Mouse (Mus musculus) spleen, embryonic (tissue): Measurements from ENCODE around the gene Stk39.
"Not testable (repeated sequence)": the region's sequence is repeated elsewhere in the genome, so short reads cannot be mapped to it uniquely, and the experiment has no call there.

Source experiments
- CTCF ChIA-PET: fragments of 350-600 bp; sonication (Branson Sonifier 250); formaldehyde crosslinking; loops from one replicate; lab custom pipeline; 2022; lab: Charles Lee

Gene Stk39

DNA sequence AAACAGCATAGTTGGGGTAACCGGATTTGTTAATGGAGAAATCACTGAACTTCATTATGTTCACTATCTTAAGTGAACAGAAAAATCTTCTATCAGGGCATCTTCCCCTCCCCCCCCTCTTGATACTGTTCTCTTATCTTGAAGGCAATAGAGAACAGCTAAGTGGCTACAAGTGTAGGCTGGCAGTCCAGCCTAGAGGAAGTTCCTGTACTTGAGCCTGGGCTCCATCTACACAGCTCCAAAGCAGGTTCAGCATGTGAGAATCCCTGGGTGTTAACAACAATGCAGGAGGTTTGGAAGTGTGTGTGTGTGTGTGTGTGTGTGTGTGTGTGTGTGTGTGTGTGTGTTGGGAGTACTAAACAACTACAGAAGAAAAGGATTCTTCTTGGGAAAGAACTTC, 230.4 kb downstream of the Stk39 start:
- CTCF ChIA-PET, result no interaction called here

- CTCF ChIA-PET, result not testable (repeated sequence)
These were observed 232.7 kb downstream of the Stk39 start for GRCm38 (mm10) chr2:68239415-68239814.

DNA sequence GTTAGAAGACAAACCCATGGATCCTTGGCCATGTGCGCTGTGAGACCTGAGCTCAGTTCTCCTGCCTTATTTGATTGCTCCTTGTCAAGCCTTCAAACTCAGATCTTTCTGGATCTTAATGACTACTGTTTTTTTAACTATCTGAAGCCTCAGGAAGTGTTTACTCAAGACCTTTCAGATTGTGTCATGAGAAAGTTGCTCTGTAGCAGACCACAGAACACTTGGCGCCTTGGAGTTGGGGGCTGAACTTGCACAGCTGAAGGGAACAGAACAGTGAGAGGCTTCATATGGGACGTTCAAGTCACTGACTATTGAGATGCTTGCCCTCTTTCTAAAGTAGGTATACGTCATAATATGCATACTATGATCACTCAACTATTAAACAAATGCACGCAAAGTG, 239.1 kb downstream of the Stk39 start:
- CTCF ChIA-PET, result no interaction called here

DNA sequence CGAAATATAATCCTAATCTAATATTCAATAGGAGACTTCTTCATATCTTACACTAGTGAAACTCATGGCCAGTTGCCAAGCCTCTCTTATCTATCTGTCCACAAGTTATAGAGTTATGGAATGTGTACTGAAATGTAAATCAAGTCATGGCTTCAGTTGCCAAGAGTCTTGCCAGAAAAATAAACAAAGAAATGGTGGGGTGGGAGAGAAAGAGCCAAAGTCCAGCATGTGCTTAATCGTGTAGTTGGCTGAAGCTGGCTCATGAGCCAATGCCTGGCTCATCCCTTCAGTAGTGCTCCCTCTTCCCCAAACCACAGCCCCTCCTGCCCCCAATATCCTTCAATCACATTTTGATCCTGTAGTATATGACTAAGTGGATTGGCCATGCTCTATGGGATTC, 242.2 kb downstream of the Stk39 start:
- CTCF ChIA-PET, result no interaction called here

DNA sequence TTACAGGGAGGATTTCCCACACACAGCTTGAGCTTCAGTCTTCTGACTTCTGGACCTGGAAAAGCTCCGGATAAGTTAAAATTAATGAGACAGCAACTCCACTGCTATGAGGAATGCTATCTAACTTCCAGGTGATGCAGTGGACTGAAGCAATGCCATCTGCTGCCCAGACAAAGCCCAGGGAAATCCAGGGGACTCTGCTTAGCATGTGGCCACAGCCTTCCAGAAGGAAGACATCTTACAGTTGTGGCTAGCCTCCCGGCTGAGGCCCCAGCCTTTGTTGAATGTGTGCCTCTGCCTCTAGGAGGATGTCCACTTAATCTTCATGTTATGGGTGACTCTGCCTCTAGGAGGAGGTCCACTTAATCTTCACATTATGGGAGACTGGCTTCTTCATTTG, 243.0 kb downstream of the Stk39 start:
- CTCF ChIA-PET, result no interaction called here

DNA sequence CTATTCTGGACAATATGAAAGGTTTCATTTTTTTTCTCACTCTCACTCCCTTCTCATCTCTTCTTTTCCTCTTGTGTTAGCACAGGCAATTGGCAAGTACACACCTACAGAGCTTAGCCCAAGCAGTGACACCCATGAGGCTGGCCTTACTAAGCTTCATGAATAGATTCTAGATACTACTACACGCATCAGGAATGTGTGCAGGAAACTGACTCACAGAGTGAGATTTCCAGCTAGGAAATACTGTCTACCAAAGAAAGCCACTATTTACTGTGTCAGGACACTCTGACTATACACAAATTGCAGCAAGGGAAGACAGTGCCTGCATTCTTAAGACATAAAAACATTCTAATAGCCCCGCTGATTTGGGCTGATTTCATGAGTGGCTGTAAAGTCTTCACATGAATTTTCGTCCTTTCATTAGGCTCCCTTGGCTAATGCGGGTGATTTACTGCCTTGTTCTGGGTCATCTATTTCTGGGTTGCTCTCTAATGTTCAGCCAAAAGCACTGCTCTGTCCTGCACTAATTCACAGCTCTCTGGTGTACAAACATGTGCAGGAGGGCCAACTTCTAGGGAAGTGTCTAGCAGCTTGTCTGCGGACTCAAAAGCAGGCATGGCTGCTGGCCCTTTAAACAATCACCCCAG, 249.7 kb downstream of the Stk39 start:
- CTCF ChIA-PET, result no interaction called here

DNA sequence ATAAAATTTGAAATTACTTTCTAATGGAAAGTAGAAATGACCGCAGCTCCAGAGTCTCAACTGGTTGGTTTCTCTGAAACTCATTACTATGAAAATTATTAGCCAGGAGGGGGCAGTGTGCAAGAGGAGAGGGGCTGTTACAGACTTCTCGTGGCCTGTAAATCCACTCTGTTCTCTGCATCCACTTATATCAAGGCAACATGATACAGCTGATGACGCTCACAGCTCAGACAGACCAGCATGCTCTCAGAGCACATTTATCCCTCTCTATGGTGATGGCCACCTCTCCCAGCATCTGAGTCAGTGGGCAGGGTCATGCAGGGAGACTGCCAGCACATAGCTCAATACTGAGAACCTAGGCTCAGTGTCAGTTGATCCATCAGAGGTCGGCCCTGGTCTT, 250.8 kb downstream of the Stk39 start:
- CTCF ChIA-PET, result no interaction called here

GRCm38 (mm10) chr2:68219823-68220222, 252.2 kb downstream of the Stk39 start:
- CTCF ChIA-PET, result no interaction called here

DNA sequence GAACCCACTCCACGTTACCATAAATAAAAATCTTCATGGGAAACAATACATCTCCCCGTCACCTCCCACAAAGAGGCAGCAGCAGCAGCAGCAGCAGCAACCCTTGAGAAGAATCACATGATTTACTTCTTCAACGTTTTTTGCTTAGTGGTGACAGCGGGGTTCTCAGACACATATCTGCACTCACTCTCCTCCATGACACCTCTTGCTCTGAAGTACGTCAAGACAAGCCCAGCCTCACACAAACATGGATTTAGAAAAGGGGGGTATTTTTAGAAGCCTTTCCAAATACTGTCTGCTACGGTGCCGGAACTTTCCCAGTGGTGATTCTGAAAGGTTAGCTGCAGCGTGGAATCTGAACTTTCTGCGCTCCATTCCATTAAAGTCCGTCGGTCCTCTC, 256.9 kb downstream of the Stk39 start:
- CTCF ChIA-PET, result no interaction called here

DNA sequence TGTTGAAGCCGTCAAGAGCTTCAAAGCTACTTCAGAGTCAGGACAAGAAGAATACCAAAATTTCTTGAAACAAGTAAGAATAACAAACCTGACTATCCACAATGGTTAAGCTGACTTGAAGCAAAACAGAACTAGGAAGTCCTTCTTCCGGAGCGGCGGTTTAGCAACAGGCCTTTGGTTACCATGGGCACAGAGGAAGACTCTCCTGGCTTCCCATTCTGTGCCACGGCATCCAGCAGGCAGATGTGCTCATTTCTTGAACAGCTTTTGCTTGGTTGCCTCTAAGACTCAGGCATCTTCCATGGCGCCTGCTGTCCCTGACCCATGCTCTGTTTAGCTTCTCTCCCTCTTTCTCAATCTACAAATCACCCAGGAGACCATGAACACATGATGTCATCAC, 257.7 kb downstream of the Stk39 start:
- CTCF ChIA-PET, result no interaction called here

DNA sequence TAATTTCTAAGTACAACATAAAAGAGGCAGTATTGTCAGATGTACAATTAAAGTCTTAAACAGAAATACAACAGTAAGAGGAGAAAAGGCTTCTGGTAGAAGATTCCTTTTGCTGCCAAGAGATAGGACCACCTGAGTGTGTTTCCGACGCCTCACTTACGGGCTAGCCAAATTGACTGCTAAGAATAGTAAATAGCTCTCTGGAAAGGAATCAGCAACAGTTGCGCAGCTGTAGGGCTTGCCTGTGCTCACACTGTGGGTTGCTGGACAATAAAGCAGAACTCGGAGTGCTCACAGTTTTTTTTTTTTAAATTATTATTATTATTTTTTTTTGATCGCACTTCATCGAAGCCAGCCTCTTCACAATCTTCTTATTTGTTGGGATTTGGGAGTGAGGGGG, 260.6 kb downstream of the Stk39 start:
- CTCF ChIA-PET, result no interaction called here

- CTCF ChIA-PET, result no interaction called here
These were observed 275.8 kb downstream of the Stk39 start for GRCm38 (mm10) chr2:68196245-68196644.

GRCm38 (mm10) chr2:68194444-68194843, 277.6 kb downstream of the Stk39 start:
- CTCF ChIA-PET, result no interaction called here

- CTCF ChIA-PET, result no interaction called here
These were observed 278.6 kb downstream of the Stk39 start for GRCm38 (mm10) chr2:68193465-68193837.

- CTCF ChIA-PET, result no interaction called here
These were observed 279.2 kb downstream of the Stk39 start for GRCm38 (mm10) chr2:68192605-68193464.

DNA sequence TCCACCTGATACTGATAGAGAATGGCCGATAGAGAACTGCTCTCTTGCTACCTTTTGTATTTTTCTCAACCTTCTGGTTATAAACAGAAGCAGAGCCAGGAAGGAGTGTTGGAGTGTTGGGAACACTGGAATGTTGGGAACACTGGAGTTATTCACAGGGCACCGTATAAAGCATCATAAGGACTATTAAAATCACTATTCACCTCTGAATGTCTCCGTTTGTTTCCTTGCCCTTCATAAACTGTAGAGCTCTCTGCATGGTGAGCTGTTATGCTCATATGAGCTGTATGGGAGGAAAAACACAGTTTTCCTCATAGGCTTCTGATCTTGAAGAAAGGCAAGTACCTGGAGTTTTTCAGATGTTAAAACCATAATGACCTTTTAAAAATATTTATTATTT, 295.6 kb downstream of the Stk39 start:
- CTCF ChIA-PET, result no interaction called here

- CTCF ChIA-PET, result no interaction called here
These were observed 300.8 kb downstream of the Stk39 start for GRCm38 (mm10) chr2:68171306-68171705.

DNA sequence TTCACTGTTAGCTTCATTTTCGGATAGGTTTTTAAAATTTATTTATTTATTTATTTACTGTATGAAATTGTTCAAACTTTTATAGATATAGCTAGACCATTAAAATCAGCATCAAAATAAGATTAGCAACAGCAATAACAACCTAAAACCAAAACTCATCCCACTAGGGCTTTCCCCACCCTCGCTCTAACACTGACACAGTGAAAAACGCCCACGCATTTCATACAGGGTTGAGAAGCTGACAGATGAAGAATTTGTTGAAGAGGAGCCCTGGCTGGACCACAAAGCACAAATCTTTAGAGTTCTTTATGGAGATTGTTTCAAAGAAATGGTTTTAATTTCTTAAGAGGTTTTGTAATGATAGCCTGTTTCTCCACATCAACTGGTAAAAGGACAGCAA, 310.1 kb downstream of the Stk39 start:
- CTCF ChIA-PET, result no interaction called here

DNA sequence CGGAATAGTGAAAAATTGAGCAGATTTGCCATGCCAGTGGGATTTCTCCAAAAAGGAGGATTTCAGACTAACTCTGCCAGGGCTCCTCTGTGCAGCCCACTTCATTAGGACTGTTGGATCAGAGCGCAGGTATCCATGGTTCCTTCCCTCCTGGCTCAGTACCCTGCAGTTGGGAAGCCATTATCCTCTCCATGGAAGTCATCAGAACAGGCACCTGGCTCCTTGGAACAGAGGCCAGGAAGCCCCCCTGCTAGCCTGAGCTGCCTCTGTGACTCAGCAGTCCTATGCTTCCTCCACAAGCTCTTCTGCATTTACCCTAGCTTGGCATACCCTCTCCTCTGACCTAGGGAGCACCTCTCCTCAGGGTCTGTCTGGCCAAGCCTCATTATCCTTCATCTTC, 311.5 kb downstream of the Stk39 start:
- CTCF ChIA-PET, result no interaction called here
